ENCODE assay signal across 8 mouse cellular contexts in genomic region chr11:69035849-69036248, GRCm38 (mm10). TPM values are rescaled to one million over a fixed set of nuclear protein-coding genes. Genes with fewer than 3 reads are reported as not detected.
DNase-seq lines count a peak whose midpoint lies in the region; ATAC-seq lines count a peak whose summit lies in the region.

No protein-coding gene starts in this region.

- peak overlapping the region; percentile 84 for H3K27ac ChIP-seq in hindbrain, embryonic 15.5 days (replicated peaks)

- ATAC-seq in hindbrain, embryonic 15.5 days (ENCODE audit: low FRiP score, low read depth), result 0 out of 2 replicates have a peak, but pooled peaks have one; percentile 3

- peak; percentile 78 for DNase-seq in T-cell, adult 2 months (ENCODE audit: low spot score)
- peak; percentile 90 to 92 for DNase-seq in cerebellum, postnatal 25 days
- peak; percentile 74 to 82 for DNase-seq in frontal cortex, postnatal 25 days (ENCODE audit: low spot score in 2 of 2)
- DNase-seq in left cerebral cortex, adult 18-20 months (ENCODE audit: low spot score in 2 of 2), result peak; percentile 88 to 90
- DNase-seq in lung, postnatal 4 days, result peak; percentile 91
- peak; percentile 94 for DNase-seq in right cerebral cortex, adult 18-20 months
- peak; percentile 89 for DNase-seq in urinary bladder, postnatal 14 days (ENCODE audit: low spot score)

- H3K9ac ChIP-seq in hindbrain, embryonic 15.5 days, result no peak overlapping the region

- H3K27me3 ChIP-seq in hindbrain, embryonic 15.5 days, result no peaks in the 10 kb centered on the region

- no peaks in the 10 kb centered on the region for H3K9me3 ChIP-seq in hindbrain, embryonic 15.5 days

- peaks cover 30% of the 10 kb centered on the region for H3K36me3 ChIP-seq in hindbrain, embryonic 15.5 days

- H3K4me2 ChIP-seq in hindbrain, embryonic 15.5 days, result peak overlapping the region; percentile 57

- peak overlapping the region; percentile 56 for H3K4me3 ChIP-seq in hindbrain, embryonic 15.5 days

- peaks cover 31% of the 10 kb centered on the region for H3K4me1 ChIP-seq in hindbrain, embryonic 15.5 days (replicated peaks)

- WGBS in hindbrain, embryonic 15.5 days, result 5% methylated on average over 8 of the region's 8 CpGs

RNA-seq across cellular contexts. Expression of gene Aurkb, which starts 9.6 kb away (rescaled TPM):
- polyA plus RNA-seq in hindbrain, embryonic 15.5 days (2015; fragmentation: Nextera tagmentation; extraction: Ambion mirVana), result 28.6 and 36.1 TPM in 2 replicates
- under 1 TPM in 1 of 2 experiments, not detected in 1; 0.30 TPM for total RNA-seq in left cerebral cortex, adult 18-20 months (2021)

RNA-seq across cellular contexts. Expression of gene Ctc1, which starts 20.1 kb away (rescaled TPM):
- 56.4 and 71.2 TPM in 2 replicates for polyA plus RNA-seq in hindbrain, embryonic 15.5 days (2015; fragmentation: Nextera tagmentation; extraction: Ambion mirVana)
- 10 to 100 TPM; 37.8 to 46.0 TPM for total RNA-seq in left cerebral cortex, adult 18-20 months (2021)

RNA-seq across cellular contexts. Expression of gene Borcs6, which starts 23.7 kb away (rescaled TPM):
- 22.1 and 23.1 TPM in 2 replicates for polyA plus RNA-seq in hindbrain, embryonic 15.5 days (2015; fragmentation: Nextera tagmentation; extraction: Ambion mirVana)
- total RNA-seq in left cerebral cortex, adult 18-20 months (2021), result 10 to 100 TPM; 35.2 to 38.0 TPM

RNA-seq across cellular contexts. Expression of gene Pfas, which starts 27.6 kb away (rescaled TPM):
- 17.6 and 19.0 TPM in 2 replicates for polyA plus RNA-seq in hindbrain, embryonic 15.5 days (2015; fragmentation: Nextera tagmentation; extraction: Ambion mirVana)
- total RNA-seq in left cerebral cortex, adult 18-20 months (2021), result 10 to 100 TPM; 26.1 to 26.2 TPM

RNA-seq across cellular contexts. Expression of gene Tmem107, which starts 34.8 kb away (rescaled TPM):
- 36.6 and 41.7 TPM in 2 replicates for polyA plus RNA-seq in hindbrain, embryonic 15.5 days (2015; fragmentation: Nextera tagmentation; extraction: Ambion mirVana)
- total RNA-seq in left cerebral cortex, adult 18-20 months (2021), result 10 to 100 TPM; 23.6 to 26.8 TPM

Comparison
In these comparisons a context has a peak if more than half of its experiments do, and no peak if none do; other contexts are left out.
1. Peak in every context shown above with its lines: DNase-seq, ATAC-seq, H3K4me3 ChIP-seq and H3K27ac ChIP-seq.